In genomic region chr1:59913195-59913868, GRCm38 (mm10) we compare ENCODE assay signal across 8 mouse cellular contexts. TPM values are rescaled to one million over a fixed set of nuclear protein-coding genes. Genes with fewer than 3 reads are reported as not detected.
A peak's percentile ranks its signal among the peaks of the same experiment; 100 is the strongest.
DNase-seq lines count a peak whose midpoint lies in the region; ATAC-seq and TF ChIP-seq lines count a peak whose summit lies in the region.

No protein-coding gene starts in this region.

- TF ChIP-seq EP300 in liver, embryonic 14.5 days (IDR thresholded peaks at IDR 0.05; ENCODE audit: low read depth): no peak

- no peaks in the 10 kb centered on the region for H3K9me3 ChIP-seq in heart, embryonic 11.5 days (replicated peaks; ENCODE audit: control insufficient read depth, low read length)
- no peaks in the 10 kb centered on the region for H3K9me3 ChIP-seq in liver, embryonic 14.5 days (ENCODE audit: control insufficient read depth, low read length)
- H3K9me3 ChIP-seq in neural tube, embryonic 14.5 days (ENCODE audit: control insufficient read depth, low read length): no peaks in the 10 kb centered on the region

- peaks cover 9% of the 10 kb centered on the region for H3K4me1 ChIP-seq in embryonic fibroblast, embryonic 13.5 days (ENCODE audit: control insufficient read depth, insufficient read depth, low read length)
- peaks cover 11% of the 10 kb centered on the region for H3K4me1 ChIP-seq in heart, embryonic 11.5 days (ENCODE audit: control insufficient read depth, insufficient read depth, low read length)
- H3K4me1 ChIP-seq in liver, embryonic 14.5 days (replicated peaks; ENCODE audit: control insufficient read depth in 2 of 2, insufficient read depth in 2 of 2, low read length in 1 of 2): peaks cover 25 to 27% of the 10 kb centered on the region in 2 experiments
- H3K4me1 ChIP-seq in neural tube, embryonic 14.5 days (ENCODE audit: control insufficient read depth, insufficient read depth, low read length): peaks cover 18% of the 10 kb centered on the region
- no peaks in the 10 kb centered on the region; the same call in 1 of the 2 replicates for H3K4me1 ChIP-seq in thymus, adult 2 months (replicated peaks; ENCODE audit: control insufficient read depth, insufficient read depth, low read length)

- H3K27ac ChIP-seq in embryonic fibroblast, embryonic 13.5 days (ENCODE audit: insufficient read depth, low read length): 0 out of 2 replicates have a peak overlapping the region, but pooled peaks have one; percentile 21
- peak overlapping the region; percentile 94 for H3K27ac ChIP-seq in heart, embryonic 11.5 days (ENCODE audit: low read depth, low read length)
- peak overlapping the region; percentile 78 for H3K27ac ChIP-seq in liver, embryonic 14.5 days
- H3K27ac ChIP-seq in neural tube, embryonic 14.5 days (ENCODE audit: low read depth, low read length): peak overlapping the region; percentile 99
- no peak overlapping the region for H3K27ac ChIP-seq in thymus, adult 2 months (ENCODE audit: control insufficient read depth, insufficient read depth, low read length)

- H3K9ac ChIP-seq in heart, embryonic 11.5 days (ENCODE audit: low read depth, low read length): peak overlapping the region; percentile 93
- H3K9ac ChIP-seq in liver, embryonic 14.5 days (replicated peaks): peak overlapping the region; percentile 87
- peak overlapping the region; percentile 98 for H3K9ac ChIP-seq in neural tube, embryonic 14.5 days (replicated peaks; ENCODE audit: low read depth, low read length)

- ATAC-seq in CD4-positive, CD25-positive, alpha-beta regulatory T cell, adult 4 months: peak; percentile 12
- ATAC-seq in heart, embryonic 11.5 days (replicated peaks; ENCODE audit: insufficient number of reproducible peaks, low FRiP score, low TSS enrichment): peak; percentile 60
- ATAC-seq in liver, embryonic 14.5 days (ENCODE audit: insufficient read depth): peak; percentile 59
- peak; percentile 63 for ATAC-seq in neural tube, embryonic 14.5 days (ENCODE audit: low read depth)

- peak overlapping the region; percentile 82 for H3K4me3 ChIP-seq in embryonic fibroblast, embryonic 13.5 days (ENCODE audit: insufficient read depth, low read length)
- peak overlapping the region; percentile 97 for H3K4me3 ChIP-seq in heart, embryonic 11.5 days (ENCODE audit: low read depth, low read length)
- peak overlapping the region; percentile 77 to 80 for H3K4me3 ChIP-seq in liver, embryonic 14.5 days (ENCODE audit: insufficient read depth in 1 of 2, low read depth in 2 of 2, low read length in 2 of 2)
- H3K4me3 ChIP-seq in neural tube, embryonic 14.5 days (ENCODE audit: low read depth, low read length): peak overlapping the region; percentile 97
- H3K4me3 ChIP-seq in thymus, adult 2 months (ENCODE audit: control insufficient read depth, insufficient read depth, low read length): peak overlapping the region; percentile 81

- WGBS in heart, embryonic 11.5 days (ENCODE audit: insufficient replicate concordance): under 1% methylated on average over 84 of the region's 98 CpGs
- WGBS in liver, embryonic 14.5 days (ENCODE audit: insufficient replicate concordance): under 1% methylated on average over 93 of the region's 98 CpGs
- under 1% methylated on average over 63 of the region's 98 CpGs for WGBS in neural tube, embryonic 14.5 days
- WGBS in thymus, adult 2 months: under 1% methylated on average over 97 of the region's 98 CpGs

- no peak for TF ChIP-seq CTCF in embryonic fibroblast, embryonic 13.5 days (IDR thresholded peaks at IDR 0.05; ENCODE audit: borderline replicate concordance, insufficient read depth, low read length)
- no peak for TF ChIP-seq CTCF in liver, embryonic 14.5 days (IDR thresholded peaks at IDR 0.05; ENCODE audit: low read depth)
- TF ChIP-seq CTCF in thymus, adult 2 months (IDR thresholded peaks at IDR 0.05; ENCODE audit: borderline replicate concordance, control insufficient read depth, extremely low read depth, insufficient read depth, low read length, poor library complexity): peak; percentile 19; the same call in 1 of the 2 replicates

- no peaks in the 10 kb centered on the region for H3K27me3 ChIP-seq in heart, embryonic 11.5 days (ENCODE audit: control insufficient read depth, insufficient read depth, low read length)
- no peaks in the 10 kb centered on the region for H3K27me3 ChIP-seq in liver, embryonic 14.5 days (ENCODE audit: control insufficient read depth, insufficient read depth, low read length)
- H3K27me3 ChIP-seq in neural tube, embryonic 14.5 days (ENCODE audit: control insufficient read depth, insufficient read depth, low read length): peaks cover 3% of the 10 kb centered on the region; the same call in 1 of the 2 replicates
- H3K27me3 ChIP-seq in thymus, adult 2 months (ENCODE audit: control insufficient read depth, insufficient read depth, low read length): no peaks in the 10 kb centered on the region

- TF ChIP-seq POLR2A in embryonic fibroblast, embryonic 13.5 days (IDR thresholded peaks at IDR 0.05; ENCODE audit: low read depth, low read length): no peak
- TF ChIP-seq POLR2A in thymus, adult 2 months (IDR thresholded peaks at IDR 0.05; ENCODE audit: control insufficient read depth, extremely low read depth, insufficient read depth, low read length, poor library complexity): peak; percentile 10; the same call in 1 of the 2 replicates

- H3K36me3 ChIP-seq in heart, embryonic 11.5 days (ENCODE audit: control insufficient read depth, insufficient read depth, low read length): no peaks in the 10 kb centered on the region
- no peaks in the 10 kb centered on the region for H3K36me3 ChIP-seq in liver, embryonic 14.5 days (replicated peaks; ENCODE audit: control insufficient read depth, insufficient read depth, low read depth)
- H3K36me3 ChIP-seq in neural tube, embryonic 14.5 days (ENCODE audit: control insufficient read depth, insufficient read depth, low read length): no peaks in the 10 kb centered on the region
- no peaks in the 10 kb centered on the region for H3K36me3 ChIP-seq in thymus, adult 2 months (ENCODE audit: control insufficient read depth, insufficient read depth, low read length)

- H3K4me2 ChIP-seq in heart, embryonic 11.5 days: peak overlapping the region; percentile 85
- H3K4me2 ChIP-seq in liver, embryonic 14.5 days (ENCODE audit: low read depth): peak overlapping the region; percentile 98
- H3K4me2 ChIP-seq in neural tube, embryonic 14.5 days (ENCODE audit: low read depth, low read length): peak overlapping the region; percentile 81

- peak; percentile 13 to 15 for DNase-seq in adrenal gland, postnatal 4 days (ENCODE audit: low spot score in 2 of 2)
- DNase-seq in kidney, postnatal 36 days: peak; percentile 18 to 63
- DNase-seq in liver, embryonic 14.5 days (ENCODE audit: low read depth in 3 of 3, low spot score in 3 of 3): no peak
- DNase-seq in thymus, adult 2 months: peak; percentile 60

RNA-seq across cellular contexts. Expression of gene Fam117b, which starts 0.5 kb away (rescaled TPM):
- polyA plus RNA-seq in CD4-positive, CD25-positive, alpha-beta regulatory T cell, adult 4 months (2017; shearing (Covaris generic)): 10 to 100 TPM; 12.1 to 15.4 TPM
- 10 to 100 TPM; 47.2 to 51.2 TPM for total RNA-seq in adrenal gland, postnatal 4 days (2021)
- polyA plus RNA-seq in embryonic fibroblast, embryonic 13.5 days (2011; ENCODE audit: insufficient read length, low read depth, missing spikeins): 21.0 and 22.3 TPM in 2 replicates
- polyA plus RNA-seq in heart, embryonic 11.5 days (2014; fragmentation: Nextera tagmentation; extraction: Ambion mirVana): 5.3 and 5.9 TPM in 2 replicates
- polyA plus RNA-seq in liver, embryonic 14.5 days (2012; rRNA removed): 2.0 and 2.8 TPM in 2 replicates
- 2.6 and 3.0 TPM in 2 replicates for polyA plus RNA-seq in liver, embryonic 14.5 days (2014; fragmentation: Nextera tagmentation; extraction: Ambion mirVana)
- polyA plus RNA-seq in neural tube, embryonic 14.5 days (2014; fragmentation: Nextera tagmentation; extraction: Ambion mirVana): 54.7 and 59.5 TPM in 2 replicates
- 9.7 and 13.2 TPM in 2 replicates for polyA plus RNA-seq in thymus, adult 2 months (2012; rRNA removed)

Comparison
In these comparisons a context has a peak if more than half of its experiments do, and no peak if none do; other contexts are left out.
1. ATAC-seq: peak in every context shown above with its lines; median percentile 63 in neural tube, embryonic 14.5 days; 60 in heart, embryonic 11.5 days; 59 in liver, embryonic 14.5 days; 12 in CD4-positive, CD25-positive, alpha-beta regulatory T cell, adult 4 months.
2. DNase-seq: peak in adrenal gland, postnatal 4 days (2 of 2), kidney, postnatal 36 days (2 of 2) and thymus, adult 2 months (single experiment); none in liver, embryonic 14.5 days (0 of 3).
3. Peak in every context shown above with its lines, with median percentiles within 50 percentile points of each other: H3K4me3 ChIP-seq, H3K4me2 ChIP-seq and H3K9ac ChIP-seq.